Mouse (Mus musculus) limb, embryonic 13.5 days (tissue): Measurements from ENCODE around the gene Ankrd13b. TPM values are rescaled to one million over a fixed set of nuclear protein-coding genes. Genes with fewer than 3 reads are reported as not detected.

Experiments used
- ATAC-seq: fragments of 200-750 bp; cut with Nextera tagmentation; 2 replicates; pipeline ENCODE4 v1.8.0; 2017; ENCODE audit warnings: low read depth, moderate number of reproducible peaks, moderate TSS enrichment; ENCODE audit not compliant: low FRiP score
- H3K27ac ChIP-seq: fragments of 300-500 bp; sonication (generic); 2 replicates; pipeline ENCODE4 v1.5.1; 2015; ENCODE audit warnings: inconsistent platforms, mild to moderate bottlenecking, moderate library complexity
- H3K27me3 ChIP-seq: fragments of 300-500 bp; sonication (generic); 2 replicates; pipeline ENCODE4 v1.6.1; 2015; ENCODE audit warnings: mild to moderate bottlenecking, inconsistent platforms
- H3K36me3 ChIP-seq: fragments of 300-500 bp; sonication (generic); 2 replicates; pipeline ENCODE4 v1.6.1; 2015; ENCODE audit warnings: inconsistent platforms, mild to moderate bottlenecking, moderate library complexity
- H3K4me1 ChIP-seq: fragments of 300-500 bp; sonication (generic); 2 replicates; pipeline ENCODE4 v1.6.1; 2015; ENCODE audit warnings: inconsistent platforms
- H3K4me2 ChIP-seq: fragments of 300-500 bp; sonication (generic); replicated peaks from 2 replicates; pipeline ENCODE4 v1.6.1; 2015; ENCODE audit warnings: inconsistent platforms, mild to moderate bottlenecking, moderate library complexity
- H3K4me3 ChIP-seq: fragments of 300-500 bp; sonication (generic); 2 replicates; pipeline ENCODE4 v1.5.1; 2015; ENCODE audit warnings: moderate library complexity, mild to moderate bottlenecking, inconsistent platforms
- H3K9ac ChIP-seq: fragments of 300-500 bp; sonication (generic); 2 replicates; pipeline ENCODE4 v1.6.1; 2015; ENCODE audit warnings: mild to moderate bottlenecking, inconsistent platforms
- H3K9me3 ChIP-seq: fragments of 300-500 bp; sonication (generic); 2 replicates; pipeline ENCODE4 v1.6.1; 2016; ENCODE audit warnings: inconsistent platforms
- WGBS: fragments of 180-500 bp; shearing (Covaris S2); methylation state at CpG from one replicate; pipeline ENCODE4 v1.1.7; 2015; 5-methylcytosine and 5-hydroxymethylcytosine counted together
- polyA plus RNA-seq: library from polyadenylated mRNA; unstranded; fragments of >200 nt; fragmentation: Nextera tagmentation; extraction: Ambion mirVana; gene quantifications from 2 replicates; pipeline ENCODE4 v1.2.1, GENCODE M21; 2015

Gene Ankrd13b
- polyA plus RNA-seq, 1 experiment from 2014 or later, result 10.4 TPM

- 20% methylated on average over 6 of the region's 6 CpGs for WGBS
- peak overlapping the region; percentile 69; the same call in 1 of the 2 replicates for H3K27ac ChIP-seq
- H3K9me3 ChIP-seq, result no peaks in the 10 kb centered on the region
- H3K27me3 ChIP-seq, result no peaks in the 10 kb centered on the region
- H3K9ac ChIP-seq, result no peak overlapping the region
- H3K4me1 ChIP-seq, result peaks cover 55% of the 10 kb centered on the region
- H3K36me3 ChIP-seq, result no peaks in the 10 kb centered on the region
- ATAC-seq, result 0 out of 2 replicates have a peak, but pooled peaks have one; percentile 9
- H3K4me3 ChIP-seq, result no peak overlapping the region
- peak overlapping the region; percentile 42 for H3K4me2 ChIP-seq
Observed at GRCm38 (mm10) chr11:77485229-77485628, 4.2 kb downstream of the Ankrd13b start.

- Histone ChIP-seq H3K9me3 (no peaks in the 10 kb centered on the region), H3K36me3 (no peaks in the 10 kb centered on the region), H3K4me3 (no peak overlapping the region), H3K27ac (no peak overlapping the region), H3K4me1 (peaks cover 49% of the 10 kb centered on the region), H3K9ac (no peak overlapping the region), H3K27me3 (no peaks in the 10 kb centered on the region), H3K4me2 (no peak overlapping the region)
- 56% methylated on average over 11 of the region's 11 CpGs for WGBS
- ATAC-seq, result no peak
Observed at GRCm38 (mm10) chr11:77483510-77484255, 5.8 kb downstream of the Ankrd13b start.

- ATAC-seq, result no peak
Observed at GRCm38 (mm10) chr11:77483043-77483442, 6.4 kb downstream of the Ankrd13b start.

GRCm38 (mm10) chr11:77476895-77477294, 12.6 kb downstream of the Ankrd13b start:
- Histone ChIP-seq H3K27me3 (no peaks in the 10 kb centered on the region), H3K36me3 (peaks cover 40% of the 10 kb centered on the region), H3K9ac (no peak overlapping the region), H3K4me2 (no peak overlapping the region), H3K27ac (no peak overlapping the region), H3K9me3 (no peaks in the 10 kb centered on the region), H3K4me1 (no peaks in the 10 kb centered on the region), H3K4me3 (no peak overlapping the region)
- 93% methylated on average over 6 of the region's 6 CpGs for WGBS
- no peak for ATAC-seq

More at GRCm38 (mm10) chr11:77483043-77483442, 6.4 kb downstream of the Ankrd13b start:
- Histone ChIP-seq H3K27me3 (no peaks in the 10 kb centered on the region), H3K27ac (no peak overlapping the region), H3K4me2 (no peak overlapping the region), H3K9me3 (no peaks in the 10 kb centered on the region), H3K4me1 (peaks cover 42% of the 10 kb centered on the region), H3K9ac (no peak overlapping the region), H3K36me3 (no peaks in the 10 kb centered on the region), H3K4me3 (no peak overlapping the region)
- WGBS, result 70% methylated on average over 3 of the region's 3 CpGs

GRCm38 (mm10) chr11:77476216-77476615, 13.3 kb downstream of the Ankrd13b start:
- H3K4me3 ChIP-seq, result no peak overlapping the region
- no peaks in the 10 kb centered on the region for H3K9me3 ChIP-seq
- H3K4me1 ChIP-seq, result no peaks in the 10 kb centered on the region
- H3K27ac ChIP-seq, result no peak overlapping the region
- 95% methylated on average over 14 of the region's 14 CpGs for WGBS
- H3K36me3 ChIP-seq, result peaks cover 47% of the 10 kb centered on the region
- no peak for ATAC-seq
- H3K27me3 ChIP-seq, result no peaks in the 10 kb centered on the region
- H3K9ac ChIP-seq, result no peak overlapping the region
- no peak overlapping the region for H3K4me2 ChIP-seq

GRCm38 (mm10) chr11:77472775-77473174, 16.7 kb downstream of the Ankrd13b start:
- Histone ChIP-seq H3K9me3 (no peaks in the 10 kb centered on the region), H3K4me2 (no peak overlapping the region), H3K36me3 (peaks cover 58% of the 10 kb centered on the region), H3K4me3 (no peak overlapping the region), H3K27me3 (peaks cover 22% of the 10 kb centered on the region), H3K9ac (no peak overlapping the region), H3K4me1 (peaks cover 7% of the 10 kb centered on the region), H3K27ac (no peak overlapping the region)
- ATAC-seq, result no peak
- WGBS, result 93% methylated on average over 16 of the region's 16 CpGs

- Histone ChIP-seq H3K27me3 (peaks cover 36% of the 10 kb centered on the region), H3K27ac (no peak overlapping the region), H3K4me2 (no peak overlapping the region), H3K36me3 (peaks cover 52% of the 10 kb centered on the region), H3K9me3 (no peaks in the 10 kb centered on the region), H3K4me1 (peaks cover 17% of the 10 kb centered on the region), H3K9ac (no peak overlapping the region), H3K4me3 (no peak overlapping the region)
- 69% methylated on average over 29 of the region's 29 CpGs for WGBS
- no peak for ATAC-seq
Observed at GRCm38 (mm10) chr11:77471407-77471806, 18.1 kb downstream of the Ankrd13b start.

- Histone ChIP-seq H3K27ac (no peak overlapping the region), H3K4me1 (peaks cover 17% of the 10 kb centered on the region), H3K4me2 (no peak overlapping the region), H3K36me3 (peaks cover 32% of the 10 kb centered on the region), H3K9ac (no peak overlapping the region), H3K4me3 (no peak overlapping the region), H3K27me3 (peaks cover 66% of the 10 kb centered on the region), H3K9me3 (no peaks in the 10 kb centered on the region)
- whole genome bisulfite sequencing, result 82% methylated on average over 9 of the region's 9 CpGs
- no peak for ATAC-seq
Observed at GRCm38 (mm10) chr11:77468397-77468796, 21.1 kb downstream of the Ankrd13b start.

- H3K4me3 ChIP-seq, result peak overlapping the region; percentile 2; the same call in 1 of the 2 replicates
- 13% methylated on average over 20 of the region's 20 CpGs for WGBS
- no peak overlapping the region for H3K27ac ChIP-seq
- H3K36me3 ChIP-seq, result peaks cover 26% of the 10 kb centered on the region
- no peak overlapping the region for H3K9ac ChIP-seq
- H3K9me3 ChIP-seq, result no peaks in the 10 kb centered on the region
- ATAC-seq, result no peak
- H3K4me2 ChIP-seq, result peak overlapping the region; percentile 38; the same call in 1 of the 2 replicates
- H3K27me3 ChIP-seq, result peaks cover 72% of the 10 kb centered on the region
- peaks cover 20% of the 10 kb centered on the region for H3K4me1 ChIP-seq
Observed at GRCm38 (mm10) chr11:77467784-77468183, 21.7 kb downstream of the Ankrd13b start.

- 6% methylated on average over 16 of the region's 25 CpGs for WGBS
- H3K4me3 ChIP-seq, result 0 out of 2 replicates have a peak overlapping the region, but pooled peaks have one; percentile 12
- peaks cover 20% of the 10 kb centered on the region for H3K36me3 ChIP-seq
- H3K27me3 ChIP-seq, result peaks cover 79% of the 10 kb centered on the region
- H3K4me2 ChIP-seq, result peak overlapping the region; percentile 38
- peaks cover 23% of the 10 kb centered on the region for H3K4me1 ChIP-seq
- no peak for ATAC-seq
- no peaks in the 10 kb centered on the region for H3K9me3 ChIP-seq
- H3K9ac ChIP-seq, result no peak overlapping the region
- H3K27ac ChIP-seq, result no peak overlapping the region
Observed at GRCm38 (mm10) chr11:77467157-77467556, 22.3 kb downstream of the Ankrd13b start.

- Histone ChIP-seq H3K4me1 (peaks cover 23% of the 10 kb centered on the region), H3K9me3 (no peaks in the 10 kb centered on the region), H3K27me3 (peaks cover 85% of the 10 kb centered on the region), H3K27ac (no peak overlapping the region), H3K9ac (no peak overlapping the region), H3K4me2 (peak overlapping the region; percentile 38), H3K4me3 (no peak overlapping the region; the same call in 1 of the 2 replicates), H3K36me3 (peaks cover 14% of the 10 kb centered on the region)
- 34% methylated on average over 9 of the region's 9 CpGs for WGBS
- ATAC-seq, result no peak
Observed at GRCm38 (mm10) chr11:77466544-77466943, 22.9 kb downstream of the Ankrd13b start.

GRCm38 (mm10) chr11:77465111-77465510, 24.4 kb downstream of the Ankrd13b start:
- H3K27me3 ChIP-seq, result peaks cover 97% of the 10 kb centered on the region
- WGBS, result 61% methylated on average over 3 of the region's 3 CpGs
- no peak for ATAC-seq

More at GRCm38 (mm10) chr11:77465111-77465510, 24.4 kb downstream of the Ankrd13b start:
- Histone ChIP-seq H3K4me3 (no peak overlapping the region), H3K4me1 (peaks cover 18% of the 10 kb centered on the region), H3K9me3 (no peaks in the 10 kb centered on the region), H3K9ac (no peak overlapping the region), H3K36me3 (no peaks in the 10 kb centered on the region), H3K4me2 (no peak overlapping the region), H3K27ac (no peak overlapping the region)
